ENCODE assay signal across 24 mouse cellular contexts in the genomic region with DNA sequence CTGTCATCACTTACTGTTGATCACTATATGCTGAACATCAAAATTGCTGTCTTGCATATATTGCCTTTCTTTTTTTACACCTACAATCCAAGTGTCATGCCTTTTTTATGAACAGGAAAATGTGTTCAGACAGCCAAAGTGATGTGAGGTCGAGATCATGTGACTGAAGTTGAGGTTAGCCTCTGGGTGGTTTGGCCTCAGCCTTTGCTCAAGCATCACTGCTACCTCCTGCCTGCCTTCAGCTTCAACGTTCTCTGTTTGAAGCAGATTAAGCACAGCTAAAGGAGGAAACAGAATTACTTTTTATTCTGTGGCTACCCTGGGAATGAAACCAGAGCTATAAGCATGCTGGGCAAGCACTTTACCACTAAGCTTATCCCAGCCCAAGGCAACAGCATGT. TPM values are rescaled to one million over a fixed set of nuclear protein-coding genes. Genes with fewer than 3 reads are reported as not detected.
A peak's percentile ranks its signal among the peaks of the same experiment; 100 is the strongest.
DNase-seq lines count a peak whose midpoint lies in the region; ATAC-seq lines count a peak whose summit lies in the region.
"Had no signal": no experiment of that assay in that cellular context is flagged by ENCODE, and none has a peak within 500 bp of the region (broad histone marks: within the 10 kb centered on the region; RNA-seq: fewer than 3 reads in every experiment).

No protein-coding gene starts in this region.

- H3K4me3 ChIP-seq in midbrain, embryonic 16.5 days (ENCODE audit: low read depth, low read length), result no peak overlapping the region
- H3K4me3 ChIP-seq in midbrain, embryonic 11.5 days (ENCODE audit: low read depth, low read length), result no peak overlapping the region
- H3K4me3 ChIP-seq: embryonic facial prominence, embryonic 12.5 days; hindbrain, embryonic 12.5 days; intestine, embryonic 15.5 days; limb, embryonic 10.5 days; liver, embryonic 15.5 days; lung, embryonic 15.5 days had no signal

- 0 out of 2 replicates have a peak, but pooled peaks have one; percentile 47 for ATAC-seq in midbrain, embryonic 16.5 days
- ATAC-seq in midbrain, embryonic 11.5 days (ENCODE audit: low FRiP score), result no peak
- ATAC-seq in activated CD4-positive, CD25-positive, alpha-beta regulatory T cell, adult 4 months, result peak; percentile 61
- ATAC-seq in megakaryocyte progenitor cell, adult 5-6 weeks (replicated peaks; ENCODE audit: poor library complexity), result peak; percentile 73
- ATAC-seq: intestine, embryonic 15.5 days had no signal

- H3K27me3 ChIP-seq in midbrain, embryonic 16.5 days (ENCODE audit: control insufficient read depth, insufficient read depth, low read depth, low read length), result no peaks in the 10 kb centered on the region
- H3K27me3 ChIP-seq in midbrain, embryonic 11.5 days (ENCODE audit: control insufficient read depth, insufficient read depth, low read length), result no peaks in the 10 kb centered on the region
- H3K27me3 ChIP-seq: embryonic facial prominence, embryonic 12.5 days; hindbrain, embryonic 12.5 days; intestine, embryonic 15.5 days; liver, embryonic 15.5 days; lung, embryonic 15.5 days had no signal

- H3K4me1 ChIP-seq in midbrain, embryonic 16.5 days (ENCODE audit: control insufficient read depth, insufficient read depth, low read length), result peaks cover 5% of the 10 kb centered on the region; the same call in 1 of the 2 replicates
- H3K4me1 ChIP-seq in midbrain, embryonic 11.5 days (ENCODE audit: control insufficient read depth, insufficient read depth, low read length), result 0 out of 2 replicates have a peak, but pooled peaks cover 2% of the 10 kb centered on the region
- H3K4me1 ChIP-seq: embryonic facial prominence, embryonic 12.5 days; hindbrain, embryonic 12.5 days; intestine, embryonic 15.5 days; limb, embryonic 10.5 days; liver, embryonic 15.5 days; lung, embryonic 15.5 days had no signal

- no peak overlapping the region for H3K4me2 ChIP-seq in midbrain, embryonic 16.5 days (ENCODE audit: low read length)
- H3K4me2 ChIP-seq in midbrain, embryonic 11.5 days, result no peak overlapping the region
- H3K4me2 ChIP-seq: embryonic facial prominence, embryonic 12.5 days; heart, embryonic 11.5 days; hindbrain, embryonic 12.5 days; intestine, embryonic 15.5 days; liver, embryonic 15.5 days; lung, embryonic 15.5 days had no signal

- DNase-seq in midbrain, embryonic 11.5 days (ENCODE audit: low spot score, missing footprints), result no peak
- peak; percentile 17 for DNase-seq in CD4-positive, CD25-positive, alpha-beta regulatory T cell, adult 2 months (ENCODE audit: low read depth, low spot score)
- DNase-seq in right cerebral cortex, postnatal 25 days, result no peak
- DNase-seq in lung, postnatal 4 days, result no peak
- no peak for DNase-seq in cerebellum, postnatal 10 days
- DNase-seq: adrenal gland, postnatal 36 days; cerebellum, adult 11-12 months; cerebellum, postnatal 14 days; gastrocnemius, postnatal 10 days; kidney, adult 8-10 months; kidney, postnatal 14 days; liver; lung, postnatal 36 days had no signal

- no peak overlapping the region for H3K9ac ChIP-seq in midbrain, embryonic 16.5 days (ENCODE audit: low read depth, low read length)
- H3K9ac ChIP-seq in midbrain, embryonic 11.5 days (ENCODE audit: low read length), result no peak overlapping the region
- H3K9ac ChIP-seq: embryonic facial prominence, embryonic 12.5 days; hindbrain, embryonic 12.5 days; intestine, embryonic 15.5 days; liver, embryonic 15.5 days; lung, embryonic 15.5 days had no signal

- no peak overlapping the region for H3K27ac ChIP-seq in midbrain, embryonic 16.5 days (ENCODE audit: low read length)
- no peak overlapping the region for H3K27ac ChIP-seq in midbrain, embryonic 11.5 days (ENCODE audit: low read depth, low read length)
- H3K27ac ChIP-seq: embryonic facial prominence, embryonic 12.5 days; hindbrain, embryonic 12.5 days; intestine, embryonic 15.5 days; limb, embryonic 10.5 days; liver, embryonic 15.5 days; lung, embryonic 15.5 days; stomach, postnatal 0 days had no signal

- no peaks in the 10 kb centered on the region for H3K36me3 ChIP-seq in midbrain, embryonic 16.5 days (ENCODE audit: control insufficient read depth, insufficient read depth, low read length)
- H3K36me3 ChIP-seq in midbrain, embryonic 11.5 days (ENCODE audit: control insufficient read depth, insufficient read depth, low read length), result no peaks in the 10 kb centered on the region
- H3K36me3 ChIP-seq: embryonic facial prominence, embryonic 12.5 days; hindbrain, embryonic 12.5 days; intestine, embryonic 15.5 days; limb, embryonic 10.5 days; liver, embryonic 15.5 days; lung, embryonic 15.5 days had no signal

- WGBS in midbrain, embryonic 16.5 days, result 36% methylated on average over 2 of the region's 2 CpGs
- WGBS in midbrain, embryonic 11.5 days, result 46% methylated on average over 2 of the region's 2 CpGs

- no peaks in the 10 kb centered on the region for H3K9me3 ChIP-seq in midbrain, embryonic 16.5 days (replicated peaks; ENCODE audit: control insufficient read depth, low read length, poor library complexity, severe bottlenecking)
- no peaks in the 10 kb centered on the region for H3K9me3 ChIP-seq in midbrain, embryonic 11.5 days (ENCODE audit: control insufficient read depth, low read length)
- H3K9me3 ChIP-seq: embryonic facial prominence, embryonic 12.5 days; hindbrain, embryonic 12.5 days; intestine, embryonic 15.5 days; limb, embryonic 10.5 days; liver, embryonic 15.5 days; lung, embryonic 15.5 days had no signal

RNA-seq across cellular contexts. Expression of a gene that starts 13.6 kb away (rescaled TPM):
- polyA plus RNA-seq in midbrain, embryonic 16.5 days (2015; fragmentation: Nextera tagmentation; extraction: Ambion mirVana), result 12.9 and 13.8 TPM in 2 replicates
- polyA plus RNA-seq in midbrain, embryonic 11.5 days (2014; fragmentation: Nextera tagmentation; extraction: Ambion mirVana), result 7.1 and 8.7 TPM in 2 replicates
- under 1 TPM; 0.74 to 0.77 TPM for polyA plus RNA-seq in activated CD4-positive, CD25-positive, alpha-beta regulatory T cell, adult 4 months (2017; shearing (Covaris generic))
- 1.6 and 1.7 TPM in 2 replicates for total RNA-seq in megakaryocyte progenitor cell, adult 5-6 weeks (2015)
- 1.8 and 2.1 TPM in 2 replicates for total RNA-seq in megakaryocyte progenitor cell, adult 5-6 weeks (2017)
